Mouse (Mus musculus) MEL (cell line): ENCODE measurements at regions not wholly inside any gene's neighbourhood (a gene's known extent, or its start where the extent isn't known, plus 50 kb on each side); places are given as distances from the start of the nearest gene placed in this dataset.

Experiments
- DNase-seq: peaks from one replicate; pipeline ENCODE4 v3.0.0; 2011; ENCODE audit warnings: low read depth, low spot score
- H3K27ac ChIP-seq: 2 replicates; pipeline ENCODE4 v1.5.1; 2012; ENCODE audit warnings: low read depth, mild to moderate bottlenecking, control low read depth, low read length, moderate library complexity; ENCODE audit not compliant: control insufficient read depth
- H3K27me3 ChIP-seq, 2 experiments: fragments of 150-350 bp in 1 of 2; sonication (generic) in 1 of 2; 2 replicates each; pipeline ENCODE4 v1.6.1; 2012; ENCODE audit warnings: low read length in 2 of 2, mild to moderate bottlenecking in 2 of 2, improper control_type of control experiment in 1 of 2, moderate library complexity in 1 of 2; ENCODE audit not compliant: insufficient read depth in 2 of 2, control insufficient read depth in 1 of 2
- H3K36me3 ChIP-seq, 2 experiments: 2 replicates each; pipeline ENCODE4 v1.6.1; 2012 to 2014; ENCODE audit warnings: low read length in 2 of 2, improper control_type of control experiment in 1 of 2, inconsistent platforms in 1 of 2, mild to moderate bottlenecking in 1 of 2; ENCODE audit not compliant: insufficient read depth in 2 of 2, control insufficient read depth in 1 of 2
- H3K4me1 ChIP-seq, 2 experiments: fragments of 150-350 bp in 1 of 2; sonication (generic) in 1 of 2; 2 replicates each; pipeline ENCODE4 v1.6.1; 2012; ENCODE audit warnings: low read length in 2 of 2, improper control_type of control experiment in 1 of 2, mild to moderate bottlenecking in 1 of 2; ENCODE audit not compliant: insufficient read depth in 2 of 2, control insufficient read depth in 1 of 2
- H3K4me3 ChIP-seq, 2 experiments: fragments of 150-350 bp in 1 of 2; sonication (generic) in 1 of 2; 2 replicates each; pipeline ENCODE4 v1.5.1; 2012; ENCODE audit warnings: low read depth in 2 of 2, low read length in 2 of 2, mild to moderate bottlenecking in 2 of 2, moderate library complexity in 2 of 2, control low read depth in 1 of 2, improper control_type of control experiment in 1 of 2; ENCODE audit not compliant: control insufficient read depth in 1 of 2, insufficient read depth in 1 of 2
- H3K79me2 ChIP-seq: 2 replicates; pipeline ENCODE4 v1.6.1; 2012; ENCODE audit warnings: mild to moderate bottlenecking, low read length, moderate library complexity; ENCODE audit not compliant: control insufficient read depth, poor library complexity, insufficient read depth
- H3K9ac ChIP-seq: 2 replicates; pipeline ENCODE4 v1.6.1; 2012; ENCODE audit warnings: low read depth, mild to moderate bottlenecking, control low read depth, low read length, moderate library complexity; ENCODE audit not compliant: control insufficient read depth, poor library complexity, severe bottlenecking
- H3K9me3 ChIP-seq: fragments of 150-350 bp; sonication (generic); replicated peaks from 2 replicates; pipeline ENCODE4 v1.6.1; 2012; ENCODE audit warnings: mild to moderate bottlenecking, low read length, improper control_type of control experiment, moderate library complexity; ENCODE audit not compliant: insufficient read depth
- BHLHE40 ChIP-seq: IDR thresholded peaks from 2 replicates; pipeline ENCODE4 v1.6.1; 2012; ENCODE audit warnings: low read depth, mild to moderate bottlenecking, inconsistent platforms, low read length, improper control_type of control experiment, borderline replicate concordance
- CHD1 ChIP-seq: IDR thresholded peaks from 2 replicates; pipeline ENCODE4 v1.6.1; 2012; ENCODE audit warnings: low read depth, mild to moderate bottlenecking, inconsistent platforms, low read length, improper control_type of control experiment
- CHD2 ChIP-seq: IDR thresholded peaks from 2 replicates; pipeline ENCODE4 v1.6.1; 2011; ENCODE audit warnings: low read length, improper control_type of control experiment
- CTCF ChIP-seq, 3 experiments: IDR thresholded peaks in 2 of 3; conservative IDR thresholded peaks in 1 of 3; 2 replicates each; pipeline ENCODE4 v1.5.1; 2011 to 2012; ENCODE audit warnings: low read length in 3 of 3, low read depth in 2 of 3, mild to moderate bottlenecking in 2 of 3, improper control_type of control experiment in 1 of 3, inconsistent platforms in 1 of 3, mixed read lengths in 1 of 3, moderate library complexity in 1 of 3; ENCODE audit not compliant: control insufficient read depth in 1 of 3, insufficient read depth in 1 of 3, poor library complexity in 1 of 3, severe bottlenecking in 1 of 3
- E2F4 ChIP-seq: IDR thresholded peaks from 2 replicates; pipeline ENCODE4 v1.6.1; 2011; ENCODE audit warnings: low read depth, low read length, improper control_type of control experiment, borderline replicate concordance
- GABPA ChIP-seq: IDR thresholded peaks from 2 replicates; pipeline ENCODE4 v1.6.1; 2012; ENCODE audit warnings: low read depth, mild to moderate bottlenecking, inconsistent platforms, low read length, improper control_type of control experiment, moderate library complexity
- GATA1 ChIP-seq: IDR thresholded peaks from 2 replicates; pipeline ENCODE4 v1.6.1; 2011; ENCODE audit warnings: low read depth, low read length, improper control_type of control experiment
- JUND ChIP-seq: IDR thresholded peaks from 2 replicates; pipeline ENCODE4 v1.6.1; 2011; ENCODE audit warnings: low read depth, mild to moderate bottlenecking, improper control_type of control experiment, low read length
- KAT2A ChIP-seq: conservative IDR thresholded peaks from 2 replicates; pipeline ENCODE4 v1.6.1; 2012; ENCODE audit warnings: low read depth, low read length, improper control_type of control experiment, inconsistent platforms
- MAX ChIP-seq: IDR thresholded peaks from 2 replicates; pipeline ENCODE4 v1.6.1; 2011; ENCODE audit warnings: low read length, improper control_type of control experiment
- MYC ChIP-seq: IDR thresholded peaks from 2 replicates; pipeline ENCODE4 v1.6.1; 2011; ENCODE audit warnings: low read depth, mild to moderate bottlenecking, low read length, improper control_type of control experiment, moderate library complexity
- POLR2A ChIP-seq, 2 experiments: IDR thresholded peaks; 2 replicates each; pipeline ENCODE4 v1.6.1; 2011 to 2012; ENCODE audit warnings: low read length in 2 of 2, mild to moderate bottlenecking in 2 of 2, control low read depth in 1 of 2, improper control_type of control experiment in 1 of 2, low read depth in 1 of 2, moderate library complexity in 1 of 2; ENCODE audit not compliant: control insufficient read depth in 1 of 2, insufficient read depth in 1 of 2, poor library complexity in 1 of 2
- POLR2AphosphoS5 ChIP-seq: IDR thresholded peaks from 2 replicates; pipeline ENCODE4 v1.6.1; 2012; ENCODE audit warnings: low read depth, borderline replicate concordance, mild to moderate bottlenecking, inconsistent platforms, low read length, moderate library complexity, mixed read lengths
- RCOR1 ChIP-seq: IDR thresholded peaks from 2 replicates; pipeline ENCODE4 v1.6.1; 2012; ENCODE audit warnings: low read depth, mild to moderate bottlenecking, inconsistent platforms, low read length, improper control_type of control experiment
- SIN3A ChIP-seq: IDR thresholded peaks from 2 replicates; pipeline ENCODE4 v1.6.1; 2012; ENCODE audit warnings: low read length, improper control_type of control experiment, inconsistent platforms
- SMC3 ChIP-seq: IDR thresholded peaks from 2 replicates; pipeline ENCODE4 v1.6.1; 2011; ENCODE audit warnings: low read depth, low read length, improper control_type of control experiment
- TAL1 ChIP-seq: IDR thresholded peaks from 2 replicates; pipeline ENCODE4 v1.6.1; 2012; ENCODE audit warnings: mild to moderate bottlenecking, inconsistent platforms, low read length, moderate library complexity, mixed read lengths
- TBP ChIP-seq: IDR thresholded peaks from 2 replicates; pipeline ENCODE4 v1.8.0; 2011; ENCODE audit warnings: low read depth, low read length, improper control_type of control experiment
- USF1 ChIP-seq: IDR thresholded peaks from 2 replicates; pipeline ENCODE4 v1.6.1; 2014; ENCODE audit warnings: low read depth, mild to moderate bottlenecking, inconsistent platforms, low read length, improper control_type of control experiment, moderate library complexity
- USF2 ChIP-seq, 2 experiments: IDR thresholded peaks; 2 replicates each; pipeline ENCODE4 v1.6.1; 2011 to 2012; ENCODE audit warnings: improper control_type of control experiment in 2 of 2, low read length in 2 of 2, borderline replicate concordance in 1 of 2, inconsistent platforms in 1 of 2, low read depth in 1 of 2, mild to moderate bottlenecking in 1 of 2; ENCODE audit not compliant: insufficient read depth in 1 of 2
- ZKSCAN1 ChIP-seq: IDR thresholded peaks from 2 replicates; pipeline ENCODE4 v1.6.1; 2012; ENCODE audit warnings: low read depth, mild to moderate bottlenecking, inconsistent platforms, low read length, improper control_type of control experiment, moderate library complexity
- ZNF384 ChIP-seq: IDR thresholded peaks from 2 replicates; pipeline ENCODE4 v1.6.1; 2012; ENCODE audit warnings: low read depth, mild to moderate bottlenecking, inconsistent platforms, low read length, improper control_type of control experiment

DNA sequence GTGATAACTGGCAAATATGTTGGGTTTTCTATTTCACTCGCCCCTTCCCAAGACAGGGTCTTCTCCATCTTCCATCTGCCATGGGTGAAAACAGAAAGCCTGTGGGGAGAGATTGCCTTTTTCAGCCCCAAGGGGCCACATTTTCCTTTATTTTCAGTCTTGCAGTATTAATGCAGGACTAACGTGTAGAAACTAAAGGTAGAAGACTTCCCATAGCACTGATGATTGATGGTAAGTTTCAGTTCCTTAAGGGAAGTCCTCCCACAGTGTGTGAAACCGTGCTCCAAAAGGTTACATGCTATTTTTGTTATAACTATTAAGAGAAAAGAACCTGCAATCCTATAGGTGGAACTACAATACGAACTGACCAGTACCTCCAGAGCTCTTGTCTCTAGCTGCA is 107.1 kb upstream of the Tet2 start:
- H3K27ac ChIP-seq: no peak overlapping the region
- H3K9ac ChIP-seq: no peak overlapping the region
- no peak for DNase-seq
- no peak overlapping the region for H3K4me3 ChIP-seq
- H3K9me3 ChIP-seq: no peaks in the 10 kb centered on the region
- no peak for TF ChIP-seq SMC3
- TF ChIP-seq GATA1: no peak
- TF ChIP-seq SIN3A: no peak
- no peak for TF ChIP-seq E2F4
- TF ChIP-seq ZKSCAN1: no peak
- no peak for TF ChIP-seq USF1
- TF ChIP-seq RCOR1: no peak
- no peaks in the 10 kb centered on the region for H3K36me3 ChIP-seq
- no peaks in the 10 kb centered on the region for H3K79me2 ChIP-seq
- H3K4me1 ChIP-seq: no peaks in the 10 kb centered on the region
- no peaks in the 10 kb centered on the region for H3K27me3 ChIP-seq

GRCm38 (mm10) chr3:133659759-133660158 is 114.8 kb upstream of the Tet2 start:
- no peaks in the 10 kb centered on the region for H3K79me2 ChIP-seq
- H3K27me3 ChIP-seq: no peaks in the 10 kb centered on the region
- H3K27ac ChIP-seq: no peak overlapping the region
- DNase-seq: no peak
- H3K4me3 ChIP-seq: no peak overlapping the region
- TF ChIP-seq MAX: no peak
- TF ChIP-seq E2F4: no peak
- no peak for TF ChIP-seq ZNF384
- H3K9me3 ChIP-seq: no peaks in the 10 kb centered on the region
- H3K4me1 ChIP-seq: no peaks in the 10 kb centered on the region
- no peak overlapping the region for H3K9ac ChIP-seq
- H3K36me3 ChIP-seq: no peaks in the 10 kb centered on the region

DNA sequence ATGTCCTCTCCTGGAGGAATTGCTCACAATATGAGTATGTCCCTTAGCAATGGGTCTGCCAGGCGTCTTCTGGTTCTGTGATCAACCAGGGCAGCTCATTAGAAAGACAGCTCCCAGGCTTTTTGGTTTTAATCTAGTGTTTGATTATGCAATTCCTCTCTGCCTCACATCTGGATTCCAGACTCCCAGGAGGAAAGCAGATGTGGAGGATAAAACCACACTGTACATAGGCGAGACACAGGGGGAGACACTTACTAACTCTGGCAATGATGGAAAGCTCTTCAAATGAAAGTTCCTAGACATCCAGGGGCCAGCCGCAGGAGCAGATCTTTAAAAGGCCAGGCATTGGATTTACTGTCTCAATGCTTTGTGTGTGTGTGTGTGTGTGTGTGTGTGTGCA is 116.4 kb upstream of the Tet2 start:
- no peaks in the 10 kb centered on the region for H3K36me3 ChIP-seq
- no peaks in the 10 kb centered on the region for H3K4me1 ChIP-seq
- H3K79me2 ChIP-seq: no peaks in the 10 kb centered on the region
- DNase-seq: no peak
- H3K9me3 ChIP-seq: no peaks in the 10 kb centered on the region
- no peaks in the 10 kb centered on the region for H3K27me3 ChIP-seq
- H3K9ac ChIP-seq: no peak overlapping the region
- no peak overlapping the region for H3K27ac ChIP-seq
- no peak overlapping the region for H3K4me3 ChIP-seq
- no peak for TF ChIP-seq CHD2

DNA sequence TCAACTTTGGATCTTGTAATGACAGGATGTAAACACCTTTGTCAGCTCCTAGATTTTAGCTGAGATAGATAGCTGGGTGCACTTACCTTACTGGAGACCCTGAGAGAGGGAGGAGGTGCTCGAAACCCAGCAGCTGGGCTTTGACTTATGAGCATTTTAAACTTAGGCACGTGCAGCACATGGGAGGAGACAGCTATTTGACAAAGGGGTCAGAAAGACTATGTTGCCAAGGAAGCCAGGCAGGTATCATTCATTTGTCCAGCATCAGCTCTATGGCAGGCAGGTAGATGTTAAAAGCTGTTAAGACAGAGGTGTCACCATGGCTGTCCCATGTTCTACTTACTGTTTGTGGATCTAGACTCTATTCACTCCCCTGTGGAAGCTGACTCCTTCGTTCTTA is 120.0 kb upstream of the Tet2 start:
- DNase-seq: no peak

More for the DNA sequence above, 120.0 kb upstream of the Tet2 start:
- Histone ChIP-seq H3K9ac (no peak overlapping the region), H3K27ac (no peak overlapping the region), H3K27me3 (no peaks in the 10 kb centered on the region), H3K4me1 (no peaks in the 10 kb centered on the region), H3K4me3 (no peak overlapping the region), H3K79me2 (no peaks in the 10 kb centered on the region), H3K36me3 (no peaks in the 10 kb centered on the region), H3K9me3 (no peaks in the 10 kb centered on the region)
- TF ChIP-seq GABPA (no peak), POLR2AphosphoS5 (no peak), CHD1 (no peak), USF1 (no peak), GATA1 (no peak), BHLHE40 (no peak), JUND (no peak), USF2 (IDR thresholded peaks at IDR 0.05; ENCODE audit: borderline replicate concordance in 1 of 2, insufficient read depth in 1 of 2, low read depth in 1 of 2, low read length in 2 of 2) (no peak), MYC (no peak), E2F4 (no peak), POLR2A (IDR thresholded peaks at IDR 0.05; ENCODE audit: control insufficient read depth in 1 of 2, insufficient read depth in 1 of 2, low read depth in 1 of 2, low read length in 2 of 2, poor library complexity in 1 of 2) (no peak), TAL1 (no peak), CTCF (IDR thresholded peaks at IDR 0.05 in 2 of 3, conservative IDR thresholded peaks at IDR 0.05 in 1 of 3; ENCODE audit: control insufficient read depth in 1 of 3, insufficient read depth in 1 of 3, low read depth in 2 of 3, low read length in 3 of 3, poor library complexity in 1 of 3, severe bottlenecking in 1 of 3) (no peak), TBP (no peak), KAT2A (no peak)
